Mouse (Mus musculus): Measurements from ENCODE around the gene Ube2n. TPM values are rescaled to one million over a fixed set of nuclear protein-coding genes. Genes with fewer than 3 reads are reported as not detected.

Ube2n gene
- 348 and 352 TPM in 2 replicates for polyA plus RNA-seq (2015; fragmentation: Nextera tagmentation; extraction: Ambion mirVana)

GRCm38 (mm10) chr10:95514656-95515292, at the start of gene Ube2n:
Ube2n (plus strand) TSS chr10:95515145.
- Histone ChIP-seq H3K27ac (peak within 1 kb of the TSS; percentile 98), H3K4me1 (peaks cover 19% of the 10 kb centered on the region), H3K4me3 (peak within 1 kb of the TSS; percentile 99), H3K9me3 (no peaks in the 10 kb centered on the region), H3K36me3 (replicated peaks) (no peaks in the 10 kb centered on the region), H3K27me3 (replicated peaks) (no peaks in the 10 kb centered on the region), H3K4me2 (peak within 1 kb of the TSS; percentile 85), H3K9ac (peak within 1 kb of the TSS; percentile 92)
- WGBS = under 1% methylated on average over 81 of the region's 81 CpGs
- ATAC-seq (replicated peaks) = peak; percentile 98

- no peak overlapping the region for H3K27ac ChIP-seq
- 66% methylated on average over 4 of the region's 4 CpGs for WGBS
- H3K4me2 ChIP-seq = no peak overlapping the region
- H3K4me3 ChIP-seq = no peak overlapping the region
- H3K4me1 ChIP-seq = no peaks in the 10 kb centered on the region; the same call in 1 of the 2 replicates
- no peaks in the 10 kb centered on the region for H3K36me3 ChIP-seq (replicated peaks)
- no peak overlapping the region for H3K9ac ChIP-seq
- no peaks in the 10 kb centered on the region for H3K9me3 ChIP-seq
- no peak for ATAC-seq (replicated peaks)
- no peaks in the 10 kb centered on the region for H3K27me3 ChIP-seq (replicated peaks)
Measured at GRCm38 (mm10) chr10:95465485-95465896, 49.5 kb upstream of the Ube2n start.

GRCm38 (mm10) chr10:95468894-95469293, 46.1 kb upstream of the Ube2n start:
- H3K4me3 ChIP-seq = no peak overlapping the region
- ATAC-seq (replicated peaks) = no peak
- H3K9me3 ChIP-seq = no peaks in the 10 kb centered on the region
- H3K27ac ChIP-seq = no peak overlapping the region
- no peaks in the 10 kb centered on the region for H3K36me3 ChIP-seq (replicated peaks)
- H3K4me2 ChIP-seq = no peak overlapping the region
- peaks cover 2% of the 10 kb centered on the region for H3K4me1 ChIP-seq
- H3K27me3 ChIP-seq (replicated peaks) = no peaks in the 10 kb centered on the region
- WGBS = 49% methylated on average over 4 of the region's 4 CpGs
- no peak overlapping the region for H3K9ac ChIP-seq

- Histone ChIP-seq H3K4me1 (peaks cover 2% of the 10 kb centered on the region; the same call in 1 of the 2 replicates), H3K27ac (no peak overlapping the region), H3K4me3 (no peak overlapping the region), H3K27me3 (replicated peaks) (no peaks in the 10 kb centered on the region), H3K4me2 (no peak overlapping the region), H3K9ac (no peak overlapping the region), H3K36me3 (replicated peaks) (no peaks in the 10 kb centered on the region), H3K9me3 (no peaks in the 10 kb centered on the region)
- ATAC-seq (replicated peaks) = no peak
- 89% methylated on average over 3 of the region's 3 CpGs for WGBS
Measured at GRCm38 (mm10) chr10:95471186-95471585, 43.8 kb upstream of the Ube2n start.

GRCm38 (mm10) chr10:95471889-95472547, 42.9 kb upstream of the Ube2n start:
- Histone ChIP-seq H3K9ac (no peak overlapping the region), H3K27me3 (replicated peaks) (no peaks in the 10 kb centered on the region), H3K4me2 (no peak overlapping the region), H3K27ac (no peak overlapping the region), H3K4me1 (peaks cover 2% of the 10 kb centered on the region; the same call in 1 of the 2 replicates), H3K9me3 (no peaks in the 10 kb centered on the region), H3K36me3 (replicated peaks) (no peaks in the 10 kb centered on the region), H3K4me3 (no peak overlapping the region)
- WGBS = 84% methylated on average over 11 of the region's 11 CpGs
- ATAC-seq (replicated peaks) = no peak

GRCm38 (mm10) chr10:95475923-95476322, 39.0 kb upstream of the Ube2n start:
- H3K4me1 ChIP-seq = peaks cover 2% of the 10 kb centered on the region; the same call in 1 of the 2 replicates
- no peaks in the 10 kb centered on the region for H3K9me3 ChIP-seq
- no peaks in the 10 kb centered on the region for H3K27me3 ChIP-seq (replicated peaks)
- H3K9ac ChIP-seq = no peak overlapping the region
- 0 out of 2 replicates have a peak, but pooled peaks cover 8% of the 10 kb centered on the region for H3K36me3 ChIP-seq (replicated peaks)
- no peak overlapping the region for H3K27ac ChIP-seq
- ATAC-seq (replicated peaks) = peak; percentile 88
- H3K4me3 ChIP-seq = no peak overlapping the region
- WGBS = 9% methylated on average over 10 of the region's 10 CpGs
- H3K4me2 ChIP-seq = no peak overlapping the region

GRCm38 (mm10) chr10:95477516-95477915, 37.4 kb upstream of the Ube2n start:
- no peaks in the 10 kb centered on the region for H3K4me1 ChIP-seq
- no peak overlapping the region for H3K4me3 ChIP-seq
- WGBS = 82% methylated on average over 11 of the region's 11 CpGs
- H3K27ac ChIP-seq = no peak overlapping the region
- H3K9me3 ChIP-seq = no peaks in the 10 kb centered on the region
- no peak overlapping the region for H3K4me2 ChIP-seq
- ATAC-seq (replicated peaks) = no peak
- H3K36me3 ChIP-seq (replicated peaks) = 0 out of 2 replicates have a peak, but pooled peaks cover 11% of the 10 kb centered on the region
- no peaks in the 10 kb centered on the region for H3K27me3 ChIP-seq (replicated peaks)
- H3K9ac ChIP-seq = no peak overlapping the region

- H3K36me3 ChIP-seq (replicated peaks) = peaks cover 48% of the 10 kb centered on the region; the same call in 1 of the 2 replicates
- no peaks in the 10 kb centered on the region for H3K27me3 ChIP-seq (replicated peaks)
- H3K4me2 ChIP-seq = no peak overlapping the region
- no peak overlapping the region for H3K27ac ChIP-seq
- H3K4me1 ChIP-seq = no peaks in the 10 kb centered on the region
- no peak for ATAC-seq (replicated peaks)
- H3K9ac ChIP-seq = no peak overlapping the region
- 84% methylated on average over 2 of the region's 2 CpGs for WGBS
- H3K4me3 ChIP-seq = no peak overlapping the region
- H3K9me3 ChIP-seq = no peaks in the 10 kb centered on the region
Measured at GRCm38 (mm10) chr10:95489653-95490052, 25.3 kb upstream of the Ube2n start.

GRCm38 (mm10) chr10:95494268-95494667, 20.7 kb upstream of the Ube2n start:
- no peaks in the 10 kb centered on the region for H3K4me1 ChIP-seq
- no peak overlapping the region for H3K4me3 ChIP-seq
- no peak overlapping the region for H3K9ac ChIP-seq
- H3K36me3 ChIP-seq (replicated peaks) = peaks cover 41% of the 10 kb centered on the region; the same call in 1 of the 2 replicates
- H3K27ac ChIP-seq = no peak overlapping the region
- no peaks in the 10 kb centered on the region for H3K27me3 ChIP-seq (replicated peaks)
- no peaks in the 10 kb centered on the region for H3K9me3 ChIP-seq
- 95% methylated on average over 5 of the region's 5 CpGs for WGBS
- no peak for ATAC-seq (replicated peaks)
- no peak overlapping the region for H3K4me2 ChIP-seq

GRCm38 (mm10) chr10:95501033-95501432, 13.9 kb upstream of the Ube2n start:
- Histone ChIP-seq H3K27me3 (replicated peaks) (no peaks in the 10 kb centered on the region), H3K36me3 (replicated peaks) (no peaks in the 10 kb centered on the region), H3K27ac (peak overlapping the region; percentile 92), H3K9ac (peak overlapping the region; percentile 92), H3K9me3 (no peaks in the 10 kb centered on the region), H3K4me3 (peak overlapping the region; percentile 98), H3K4me2 (peak overlapping the region; percentile 62), H3K4me1 (peaks cover 15% of the 10 kb centered on the region)
- 0 out of 2 replicates have a peak, but pooled peaks have one; percentile 46 for ATAC-seq (replicated peaks)
- WGBS = 2% methylated on average over 7 of the region's 7 CpGs

GRCm38 (mm10) chr10:95501463-95502081, 13.4 kb upstream of the Ube2n start, which contains the start of gene Mrpl42:
Mrpl42 (minus strand) TSS chr10:95501940.
- peak; percentile 97 for ATAC-seq (replicated peaks)
- WGBS = under 1% methylated on average over 35 of the region's 35 CpGs

More at GRCm38 (mm10) chr10:95501463-95502081, 13.4 kb upstream of the Ube2n start, which contains the start of gene Mrpl42:
- peak within 1 kb of the TSS; percentile 92 for H3K27ac ChIP-seq
- peak within 1 kb of the TSS; percentile 92 for H3K9ac ChIP-seq
- no peaks in the 10 kb centered on the region for H3K36me3 ChIP-seq (replicated peaks)
- no peaks in the 10 kb centered on the region for H3K27me3 ChIP-seq (replicated peaks)
- H3K4me1 ChIP-seq = peaks cover 15% of the 10 kb centered on the region
- peak within 1 kb of the TSS; percentile 98 for H3K4me3 ChIP-seq
- peak within 1 kb of the TSS; percentile 62 for H3K4me2 ChIP-seq
- no peaks in the 10 kb centered on the region for H3K9me3 ChIP-seq

Data from midbrain, embryonic 15.5 days (tissue).